Mouse (Mus musculus): ENCODE measurements around the gene Tie1. TPM values are rescaled to one million over a fixed set of nuclear protein-coding genes. Genes with fewer than 3 reads are reported as not detected.
"Not testable (repeated sequence)": the region's sequence is repeated elsewhere in the genome, so short reads cannot be mapped to it uniquely, and the experiment has no call there.

Gene Tie1
- total RNA-seq (2021): 100 to 1,000 TPM; 101 to 106 TPM
- long read RNA-seq, experiment 1, full-length matches to known transcripts: 58 of 93 reads
- long read RNA-seq, experiment 1, partial matches to known transcripts: 25 of 93 reads
- long read RNA-seq, experiment 1, other reads (novel, unspliced or antisense): 10 of 93 reads
- long read RNA-seq, experiment 2, full-length matches to known transcripts: 66 of 97 reads
- long read RNA-seq, experiment 2, partial matches to known transcripts: 16 of 97 reads
- long read RNA-seq, experiment 2, other reads (novel, unspliced or antisense): 15 of 97 reads

DNA sequence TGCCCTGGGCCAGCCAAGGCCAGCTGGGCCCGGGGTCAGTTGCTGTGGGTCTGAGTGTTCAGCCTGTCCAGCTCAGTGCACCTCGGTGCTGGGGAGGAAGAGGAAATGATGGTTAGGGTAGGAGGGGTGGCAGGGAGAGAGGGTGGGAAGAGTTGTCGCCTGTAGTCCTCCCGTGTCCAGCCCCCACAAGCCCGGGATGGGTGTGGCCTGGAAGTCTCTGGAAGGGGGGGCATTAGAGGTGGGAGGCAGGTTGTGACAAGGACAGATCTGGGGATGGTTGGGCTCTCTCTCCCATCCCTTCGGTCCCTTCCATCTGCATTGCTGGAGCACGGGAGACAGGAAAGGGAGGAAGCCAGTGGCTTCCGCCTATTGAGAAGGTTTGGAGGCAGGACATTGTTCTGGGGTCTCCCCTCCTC is at the start of gene Tie1:
TSS of gene Tie1 (minus strand) at position 345 of the 416 bp plus-strand sequence.
- intact Hi-C loops (cut with DNase I): loop anchor here (5.0 kb wide), 2 partner anchors 42 to 62 kb away; partner anchors contain the start of gene Elovl1
- peak; percentile 60 to 71 for DNase-seq

DNA sequence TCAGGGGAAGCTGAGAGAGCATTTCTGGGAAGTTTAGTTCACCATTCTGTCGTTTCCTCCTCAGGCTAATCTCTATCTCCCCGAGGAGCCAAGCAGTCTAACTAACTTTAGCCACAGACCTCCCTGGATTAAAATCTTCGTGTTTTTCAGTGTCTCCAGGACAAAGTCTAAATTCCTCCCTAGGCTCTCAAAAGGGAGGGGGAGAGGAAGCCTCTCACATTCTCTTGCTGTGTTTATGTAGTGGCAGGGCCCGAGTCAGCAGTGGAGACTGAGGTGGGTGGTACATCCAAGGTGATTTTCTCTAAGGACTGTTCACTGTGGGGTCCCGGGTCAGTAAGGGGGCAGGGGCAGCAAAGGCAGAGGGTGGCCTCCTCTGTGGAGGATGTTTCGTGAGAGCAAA is 47.9 kb upstream of the Tie1 start:
- DNase-seq: no peak
- intact Hi-C loops (cut with DNase I): no loop called here

GRCm38 (mm10) chr4:118535610-118536009 is 45.7 kb upstream of the Tie1 start:
- intact Hi-C loops (cut with DNase I): no loop called here
- no peak for DNase-seq

DNA sequence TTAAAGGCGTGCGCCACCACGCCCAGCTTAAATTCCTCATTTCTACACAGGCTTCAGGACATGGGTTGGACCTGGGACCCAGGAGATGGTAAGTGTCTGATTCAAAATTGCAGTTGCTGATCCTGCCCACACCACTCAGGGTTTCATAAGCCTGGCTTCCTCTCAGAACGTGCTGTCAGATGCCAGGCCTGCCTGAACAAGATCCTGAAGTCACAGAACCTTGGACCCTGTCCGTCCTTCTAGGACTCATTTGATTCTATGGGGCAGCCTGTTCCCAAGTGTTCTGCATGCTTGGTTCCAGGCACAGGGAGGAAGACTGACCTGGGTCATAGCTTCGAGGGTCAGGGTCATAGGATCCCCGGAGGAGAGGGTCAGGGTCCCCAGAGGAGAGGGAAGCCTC is 43.7 kb upstream of the Tie1 start:
- no peak for DNase-seq
- intact Hi-C loops (cut with DNase I): no loop called here

DNA sequence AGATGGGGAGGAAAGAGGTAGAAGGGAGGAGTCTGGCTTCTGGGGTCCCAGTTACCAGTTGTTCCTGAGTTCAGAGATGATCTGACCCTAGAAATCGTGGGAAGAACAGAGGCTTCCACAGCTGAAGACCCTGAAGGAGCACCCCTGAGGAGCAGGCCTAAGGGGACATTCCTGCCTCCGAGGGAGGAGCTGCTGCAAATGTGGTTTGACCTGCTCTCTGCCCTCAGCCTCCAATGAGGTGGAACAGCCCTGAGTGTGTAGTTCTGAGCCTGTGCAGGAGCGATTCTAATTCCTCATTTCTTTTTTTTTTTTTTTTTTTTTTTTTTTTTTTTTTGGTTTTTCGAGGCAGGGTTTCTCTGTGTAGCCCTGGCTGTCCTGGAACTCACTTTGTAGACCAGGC is 43.3 kb upstream of the Tie1 start:
- intact Hi-C loops (cut with DNase I): no loop called here

DNA sequence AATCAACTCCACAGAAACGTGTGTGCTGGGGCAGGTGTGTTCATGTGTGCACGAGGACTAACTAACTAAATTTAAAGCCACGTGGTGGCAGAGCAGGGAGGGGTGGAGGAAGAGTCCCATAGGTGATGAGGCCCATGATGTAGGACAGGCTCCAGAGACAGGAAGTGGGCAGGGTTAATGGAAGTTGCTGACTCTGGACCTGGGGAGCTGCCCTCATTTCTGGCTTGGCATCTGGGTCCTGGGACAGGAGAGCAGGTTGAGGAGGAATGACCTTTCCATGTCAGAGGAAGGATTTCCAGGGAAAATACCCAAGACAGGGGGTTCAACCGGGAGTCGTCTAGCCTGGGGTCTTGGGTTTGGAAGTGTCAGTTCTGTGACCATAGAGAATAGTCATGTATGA is 42.8 kb upstream of the Tie1 start:
- DNase-seq: no peak
- intact Hi-C loops (cut with DNase I): no loop called here

More for the DNA sequence above, 43.3 kb upstream of the Tie1 start:
- DNase-seq: no peak

- DNase-seq: no peak
Observed at GRCm38 (mm10) chr4:118527720-118528119, 37.9 kb upstream of the Tie1 start.

GRCm38 (mm10) chr4:118527335-118527681 is 37.4 kb upstream of the Tie1 start:
- intact Hi-C loops (cut with DNase I): no loop called here
- no peak for DNase-seq

More at GRCm38 (mm10) chr4:118527720-118528119, 37.9 kb upstream of the Tie1 start:
- intact Hi-C loops (cut with DNase I): no loop called here

- intact Hi-C loops (cut with DNase I): no loop called here
- DNase-seq: no peak
Observed at GRCm38 (mm10) chr4:118526408-118527334, 36.8 kb upstream of the Tie1 start, which contains the start of gene 2610528J11Rik. Gene 2610528J11Rik (plus strand): TSS chr4:118526999.

GRCm38 (mm10) chr4:118525779-118526178 is 35.9 kb upstream of the Tie1 start:
- no peak for DNase-seq
- intact Hi-C loops (cut with DNase I): no loop called here

GRCm38 (mm10) chr4:118523976-118524375 is 34.1 kb upstream of the Tie1 start:
- intact Hi-C loops (cut with DNase I): no loop called here
- DNase-seq: no peak

GRCm38 (mm10) chr4:118522248-118522647 is 32.4 kb upstream of the Tie1 start:
- intact Hi-C loops (cut with DNase I): no loop called here
- DNase-seq: no peak

- intact Hi-C loops (cut with DNase I): loop anchor here (5.0 kb wide), 2 partner anchors 41 to 71 kb away; no protein-coding TSS in a partner anchor
- no peak for DNase-seq
Observed at GRCm38 (mm10) chr4:118518208-118518607, 28.3 kb upstream of the Tie1 start.

DNA sequence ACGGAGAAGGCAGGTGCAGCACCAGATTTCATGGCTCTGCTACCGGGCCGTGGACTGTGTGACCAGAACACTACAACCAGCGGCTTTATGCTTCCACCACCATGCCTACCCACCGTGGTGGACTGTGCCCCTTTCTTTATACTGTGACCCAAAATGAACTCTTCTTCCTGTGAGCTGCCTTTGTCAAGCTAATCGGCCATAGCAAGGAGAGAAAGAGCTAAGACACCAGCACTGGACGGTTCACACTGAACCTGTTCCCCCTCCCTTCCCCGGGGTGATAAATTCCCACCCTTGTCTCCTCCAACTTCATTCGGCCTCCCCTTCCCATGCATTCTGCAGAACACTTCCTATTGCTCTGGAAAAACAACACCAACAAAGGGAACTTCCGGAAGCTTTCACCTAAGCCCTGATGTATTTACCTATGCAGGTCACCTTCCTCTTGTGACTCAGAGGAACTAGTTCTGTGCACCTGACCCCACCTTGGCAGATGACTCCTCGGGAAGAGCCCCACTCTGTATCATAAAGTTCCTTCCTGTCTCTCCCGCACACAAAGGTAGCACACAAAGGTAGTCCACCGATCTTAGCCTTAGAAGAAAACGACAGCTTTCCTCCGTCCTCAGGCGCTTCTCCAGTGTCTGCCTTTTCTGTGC is 27.8 kb upstream of the Tie1 start:
- DNase-seq: no peak
- intact Hi-C loops (cut with DNase I): loop anchor here (5.0 kb wide), 2 partner anchors 40 to 70 kb away; no protein-coding TSS in a partner anchor

GRCm38 (mm10) chr4:118516699-118517496 is 27.0 kb upstream of the Tie1 start:
- peak; percentile 28 to 37 for DNase-seq
- intact Hi-C loops (cut with DNase I): loop anchor here (5.0 kb wide), 2 partner anchors 40 to 70 kb away; no protein-coding TSS in a partner anchor

GRCm38 (mm10) chr4:118509050-118509449 is 19.2 kb upstream of the Tie1 start:
- intact Hi-C loops (cut with DNase I): no loop called here
- DNase-seq: no peak

GRCm38 (mm10) chr4:118507171-118507570 is 17.3 kb upstream of the Tie1 start:
- DNase-seq; intact Hi-C loops (cut with DNase I): not testable (repeated sequence)

- intact Hi-C loops (cut with DNase I): no loop called here
- DNase-seq: peak; percentile 24 to 39
Observed at GRCm38 (mm10) chr4:118505551-118505950, 15.7 kb upstream of the Tie1 start.

GRCm38 (mm10) chr4:118500792-118501191 is 10.9 kb upstream of the Tie1 start:
- no peak for DNase-seq
- intact Hi-C loops (cut with DNase I): no loop called here

All from heart, postnatal 14 days (tissue).